Mouse (Mus musculus) intestine, embryonic 16.5 days (tissue): ENCODE measurements at regions not wholly inside any gene's neighbourhood (a gene's known extent, or its start where the extent isn't known, plus 50 kb on each side); places are given as distances from the start of the nearest gene placed in this dataset.
A peak's percentile ranks its signal among the peaks of the same experiment; 100 is the strongest.

Source experiments
- ATAC-seq: fragments of 200-750 bp; cut with Nextera tagmentation; 2 replicates; pipeline ENCODE4 v1.8.0; 2017; ENCODE audit warnings: moderate TSS enrichment, moderate library complexity
- H3K27ac ChIP-seq: fragments of 300-500 bp; sonication (generic); 2 replicates; pipeline ENCODE4 v1.5.1; 2014; ENCODE audit warnings: mild to moderate bottlenecking, low read length
- H3K27me3 ChIP-seq: fragments of 300-500 bp; sonication (generic); replicated peaks from 2 replicates; pipeline ENCODE4 v1.6.1; 2014; ENCODE audit warnings: low read length, control low read depth, mixed read lengths; ENCODE audit not compliant: control insufficient read depth, insufficient read depth
- H3K36me3 ChIP-seq: fragments of 300-500 bp; sonication (generic); 2 replicates; pipeline ENCODE4 v1.6.1; 2014; ENCODE audit warnings: low read length, control low read depth; ENCODE audit not compliant: control insufficient read depth, insufficient read depth
- H3K4me1 ChIP-seq: fragments of 300-500 bp; sonication (generic); 2 replicates; pipeline ENCODE4 v1.6.1; 2014; ENCODE audit warnings: low read length, control low read depth, mixed read lengths; ENCODE audit not compliant: control insufficient read depth, insufficient read depth
- H3K4me2 ChIP-seq: fragments of 300-500 bp; sonication (generic); 2 replicates; pipeline ENCODE4 v1.6.1; 2014; ENCODE audit warnings: low read depth, low read length, control low read depth
- H3K4me3 ChIP-seq: fragments of 300-500 bp; sonication (generic); 2 replicates; pipeline ENCODE4 v1.5.1; 2014; ENCODE audit warnings: mild to moderate bottlenecking, low read length
- H3K9ac ChIP-seq: fragments of 300-500 bp; sonication (generic); 2 replicates; pipeline ENCODE4 v1.6.1; 2014; ENCODE audit warnings: low read depth, low read length
- H3K9me3 ChIP-seq: fragments of 300-500 bp; sonication (generic); 2 replicates; pipeline ENCODE4 v1.6.1; 2016; ENCODE audit warnings: low read length, control low read depth; ENCODE audit not compliant: control insufficient read depth
- WGBS: fragments of 180-500 bp; shearing (Covaris S2); extraction: QIAGEN DNeasy Blood & Tissue Kit; methylation state at CpG from one replicate; pipeline ENCODE4 v1.1.7; 2014; 5-methylcytosine and 5-hydroxymethylcytosine counted together

DNA sequence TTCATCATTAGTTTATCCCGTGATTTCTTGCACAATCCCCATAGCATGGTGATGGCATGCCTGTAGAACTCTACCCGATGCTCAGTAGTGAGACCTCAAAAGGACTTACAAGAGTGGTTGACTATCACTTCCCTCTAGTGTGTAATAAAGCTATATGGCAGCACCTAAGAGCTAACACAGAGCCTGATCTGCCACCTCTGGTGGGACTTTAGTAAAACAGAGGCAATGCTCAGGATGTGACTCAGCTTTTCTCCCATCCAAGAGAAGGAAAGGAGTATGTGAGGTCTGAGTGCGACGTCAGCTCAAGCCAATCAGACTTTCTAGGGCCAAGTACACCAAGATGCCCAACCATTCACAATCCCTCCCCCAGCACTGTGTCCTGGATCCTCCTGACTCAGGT lies 361.5 kb upstream of the Spred2 start:
- Histone ChIP-seq H3K9ac (no peak overlapping the region), H3K36me3 (no peaks in the 10 kb centered on the region), H3K27me3 (no peaks in the 10 kb centered on the region), H3K4me1 (no peaks in the 10 kb centered on the region), H3K27ac (no peak overlapping the region), H3K4me2 (no peak overlapping the region), H3K4me3 (no peak overlapping the region), H3K9me3 (no peaks in the 10 kb centered on the region)
- no peak for ATAC-seq
- WGBS, result 91% methylated on average over 4 of the region's 4 CpGs

DNA sequence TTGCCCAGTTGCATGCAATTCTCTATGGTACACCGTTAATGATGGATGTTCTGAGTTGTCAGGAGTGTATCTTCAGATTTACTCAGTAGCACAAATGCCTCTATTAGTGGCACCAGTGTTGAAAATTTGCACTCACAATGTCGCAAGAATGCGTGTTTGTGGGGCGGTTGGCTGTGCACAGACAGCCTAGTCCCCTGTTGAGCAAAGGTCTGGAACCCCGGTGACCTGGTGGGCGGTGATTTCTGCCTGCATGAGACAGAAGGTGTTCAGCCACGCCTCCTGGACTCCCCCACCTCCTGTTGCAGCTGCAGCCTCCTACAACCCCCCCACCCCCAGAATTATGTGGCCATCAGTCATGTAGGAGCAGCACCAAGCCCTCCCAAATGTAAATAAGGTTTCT lies 338.9 kb upstream of the Spred2 start:
- H3K27me3 ChIP-seq, result no peaks in the 10 kb centered on the region
- H3K9me3 ChIP-seq, result no peaks in the 10 kb centered on the region
- H3K27ac ChIP-seq, result no peak overlapping the region

DNA sequence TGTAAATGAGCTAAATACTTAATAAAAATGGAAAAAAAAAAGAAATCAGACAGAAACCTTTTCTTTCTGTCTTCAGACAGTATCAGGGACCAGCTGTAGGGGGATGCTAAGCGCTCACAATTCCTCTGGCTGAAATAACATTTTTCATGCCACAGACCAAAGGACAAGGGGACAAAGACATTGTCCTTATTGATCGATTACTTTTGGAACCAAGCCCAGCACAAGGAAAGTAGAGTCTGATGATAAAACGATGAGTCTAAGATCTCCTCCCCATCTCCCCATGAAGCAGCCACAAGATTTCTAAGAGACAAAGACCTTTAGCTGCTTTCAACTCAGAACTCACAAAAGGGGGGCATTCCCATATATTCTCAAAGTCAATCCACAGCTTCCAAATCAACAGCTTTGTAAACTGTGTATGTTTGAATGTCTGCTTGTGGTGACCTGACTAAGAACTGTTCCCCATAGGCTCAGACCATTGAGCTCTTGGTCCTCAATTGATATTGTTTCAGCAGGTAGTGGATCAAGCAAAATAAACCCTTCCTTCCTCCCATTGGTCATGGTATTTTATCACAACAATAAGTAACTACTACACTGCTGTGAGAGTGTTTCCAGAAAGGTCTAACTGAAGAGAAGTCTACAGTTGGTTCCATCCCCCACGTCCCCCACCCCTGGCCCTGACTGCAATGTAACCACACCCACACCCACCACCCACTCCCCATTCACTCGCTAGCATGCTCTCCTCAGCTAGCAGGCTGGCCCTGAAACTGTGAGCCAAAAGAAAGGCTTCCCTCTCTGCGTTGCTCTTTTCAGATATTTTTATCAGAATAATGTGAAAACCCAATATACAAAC lies 331.4 kb upstream of the Spred2 start:
- ATAC-seq, result no peak
- 81% methylated on average over 6 of the region's 6 CpGs for WGBS
- Histone ChIP-seq H3K27ac (no peak overlapping the region), H3K4me3 (no peak overlapping the region), H3K9ac (no peak overlapping the region), H3K4me2 (no peak overlapping the region), H3K9me3 (no peaks in the 10 kb centered on the region), H3K36me3 (no peaks in the 10 kb centered on the region), H3K27me3 (no peaks in the 10 kb centered on the region), H3K4me1 (peaks cover 2% of the 10 kb centered on the region; the same call in 1 of the 2 replicates)

More for the DNA sequence above, 338.9 kb upstream of the Spred2 start:
- ATAC-seq, result no peak
- Histone ChIP-seq H3K9ac (no peak overlapping the region), H3K4me3 (no peak overlapping the region), H3K36me3 (no peaks in the 10 kb centered on the region), H3K4me2 (no peak overlapping the region), H3K4me1 (no peaks in the 10 kb centered on the region)
- 71% methylated on average over 7 of the region's 7 CpGs for WGBS

DNA sequence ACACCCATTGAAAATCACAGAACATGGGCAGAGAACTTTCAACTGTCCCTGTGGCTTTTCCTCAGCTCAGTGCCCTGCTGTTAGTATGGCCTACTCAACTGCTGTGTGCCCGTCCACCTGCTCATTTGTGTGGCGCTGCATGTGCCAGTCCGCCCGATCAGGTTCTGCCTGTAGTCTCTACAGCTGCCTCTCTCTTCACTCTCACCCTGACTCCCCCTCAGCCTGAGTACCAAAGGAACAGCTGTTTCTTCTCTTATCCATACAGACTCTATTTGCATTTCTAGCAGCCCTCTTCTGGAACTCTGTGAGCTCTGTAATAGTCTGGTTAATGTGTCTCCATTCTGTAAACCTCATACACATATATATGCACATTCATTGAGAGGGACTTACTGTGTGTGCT lies 329.1 kb upstream of the Spred2 start:
- H3K9me3 ChIP-seq, result no peaks in the 10 kb centered on the region
- peaks cover 2% of the 10 kb centered on the region; the same call in 1 of the 2 replicates for H3K4me1 ChIP-seq
- no peak overlapping the region for H3K9ac ChIP-seq
- no peak overlapping the region for H3K27ac ChIP-seq
- no peak overlapping the region for H3K4me2 ChIP-seq
- WGBS, result 58% methylated on average over 4 of the region's 4 CpGs
- H3K4me3 ChIP-seq, result no peak overlapping the region
- no peaks in the 10 kb centered on the region for H3K27me3 ChIP-seq
- ATAC-seq, result peak; percentile 82
- H3K36me3 ChIP-seq, result no peaks in the 10 kb centered on the region

DNA sequence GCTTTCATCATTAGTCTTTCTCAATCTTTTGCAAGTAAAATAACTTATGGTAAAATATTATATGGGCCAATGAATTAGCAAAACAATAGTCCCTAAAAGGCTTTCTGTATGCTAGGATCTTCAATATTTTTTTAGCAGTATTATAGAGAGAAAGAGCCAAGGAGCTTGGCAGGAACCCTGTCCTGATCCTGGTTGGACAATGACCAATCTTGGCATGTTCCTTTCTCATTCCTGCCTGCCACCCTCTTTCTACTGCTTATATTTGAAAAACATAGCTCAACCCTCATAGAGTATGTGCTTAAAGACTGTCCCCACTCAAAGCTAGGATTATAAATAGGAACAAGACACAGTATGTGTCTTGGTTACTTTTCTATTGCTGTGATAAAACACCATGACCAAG lies 327.8 kb upstream of the Spred2 start:
- H3K27ac ChIP-seq, result no peak overlapping the region
- no peaks in the 10 kb centered on the region for H3K9me3 ChIP-seq
- no peak overlapping the region for H3K4me2 ChIP-seq
- peaks cover 2% of the 10 kb centered on the region; the same call in 1 of the 2 replicates for H3K4me1 ChIP-seq
- H3K27me3 ChIP-seq, result no peaks in the 10 kb centered on the region
- no peaks in the 10 kb centered on the region for H3K36me3 ChIP-seq
- H3K9ac ChIP-seq, result no peak overlapping the region
- H3K4me3 ChIP-seq, result no peak overlapping the region
- ATAC-seq, result no peak

DNA sequence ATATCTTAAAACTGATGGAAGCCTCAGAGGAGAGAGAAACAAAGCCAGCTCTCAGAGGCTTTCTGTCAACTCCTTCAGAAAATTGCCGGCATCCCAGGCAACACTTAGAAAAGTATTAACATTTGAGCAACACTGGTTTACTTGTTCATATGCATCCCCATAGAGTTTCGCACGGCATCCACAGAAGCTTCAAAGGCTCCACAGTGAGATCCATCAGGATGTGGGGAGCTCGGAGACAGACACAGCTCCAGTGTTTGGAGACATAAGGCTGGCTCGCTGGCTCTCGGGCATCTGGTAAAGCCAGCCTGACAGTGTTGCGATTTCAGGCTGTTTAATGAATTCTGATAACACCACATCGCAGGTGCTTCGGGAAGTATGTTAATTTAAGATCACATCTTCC lies 324.7 kb upstream of the Spred2 start:
- Histone ChIP-seq H3K9me3 (no peaks in the 10 kb centered on the region), H3K27me3 (no peaks in the 10 kb centered on the region), H3K4me2 (no peak overlapping the region), H3K27ac (no peak overlapping the region), H3K36me3 (no peaks in the 10 kb centered on the region), H3K4me1 (peaks cover 2% of the 10 kb centered on the region; the same call in 1 of the 2 replicates), H3K9ac (no peak overlapping the region), H3K4me3 (no peak overlapping the region)
- WGBS, result 81% methylated on average over 9 of the region's 9 CpGs
- ATAC-seq, result no peak

DNA sequence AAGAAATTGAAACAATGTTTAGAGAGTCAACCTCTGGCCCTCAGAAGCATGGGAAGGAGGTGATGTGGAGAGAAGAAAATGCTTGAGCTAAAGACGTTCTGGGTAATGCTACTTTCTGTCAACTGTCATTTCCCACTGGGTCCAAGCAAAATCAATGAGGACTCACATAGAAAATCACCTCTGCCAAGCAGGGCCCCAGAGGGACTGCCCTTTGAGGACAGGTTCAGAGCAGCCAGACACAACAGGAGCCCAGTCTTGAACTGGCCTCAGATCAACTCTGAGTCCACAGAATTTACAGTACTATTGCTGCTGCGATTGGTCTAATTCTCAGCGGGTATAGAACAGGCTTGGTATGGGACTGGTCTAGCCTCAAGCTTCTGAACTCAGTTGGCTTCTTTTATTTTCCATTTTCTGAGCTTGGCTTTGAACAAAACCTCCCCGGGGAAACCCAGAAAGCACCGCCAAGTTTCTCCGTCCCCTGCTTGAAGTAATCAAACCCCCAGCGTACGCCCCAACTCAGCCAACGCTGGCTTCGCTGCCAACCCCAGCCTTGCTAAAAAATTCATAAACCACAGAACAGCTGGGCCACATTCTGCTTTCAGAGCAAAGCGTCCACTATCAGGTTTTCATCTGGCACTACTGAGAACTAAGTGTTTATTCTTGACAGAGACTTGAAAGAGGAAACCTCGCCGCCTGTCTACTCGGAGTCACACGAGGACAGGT lies 322.8 kb upstream of the Spred2 start:
- Histone ChIP-seq H3K27me3 (no peaks in the 10 kb centered on the region), H3K9ac (no peak overlapping the region), H3K4me3 (no peak overlapping the region), H3K4me1 (no peaks in the 10 kb centered on the region), H3K27ac (no peak overlapping the region), H3K4me2 (no peak overlapping the region), H3K36me3 (no peaks in the 10 kb centered on the region), H3K9me3 (no peaks in the 10 kb centered on the region)
- 75% methylated on average over 15 of the region's 15 CpGs for WGBS
- no peak for ATAC-seq

DNA sequence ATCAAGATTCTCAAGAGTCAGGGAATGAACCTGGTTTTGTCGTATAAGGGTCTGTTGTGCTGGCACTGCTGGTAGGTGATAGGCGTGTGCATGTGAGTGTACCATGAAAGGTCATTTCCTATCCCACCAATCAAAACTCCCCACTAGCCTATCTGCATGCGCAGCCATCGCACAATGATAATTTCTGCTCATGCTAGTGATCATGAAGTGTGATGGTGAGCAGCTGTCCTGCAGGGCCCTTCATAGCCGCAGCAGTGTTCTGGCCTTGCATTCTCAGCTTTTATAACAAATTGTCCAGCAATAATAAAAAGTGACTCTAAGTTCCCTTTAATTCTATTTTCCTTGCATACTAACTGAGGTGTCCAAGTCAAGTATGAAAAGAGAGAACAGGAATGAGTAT lies 321.7 kb upstream of the Spred2 start:
- Histone ChIP-seq H3K9me3 (no peaks in the 10 kb centered on the region), H3K36me3 (no peaks in the 10 kb centered on the region), H3K4me3 (no peak overlapping the region), H3K4me1 (no peaks in the 10 kb centered on the region), H3K27ac (no peak overlapping the region), H3K4me2 (no peak overlapping the region), H3K27me3 (no peaks in the 10 kb centered on the region), H3K9ac (no peak overlapping the region)
- WGBS, result 85% methylated on average over 5 of the region's 5 CpGs
- ATAC-seq, result no peak

DNA sequence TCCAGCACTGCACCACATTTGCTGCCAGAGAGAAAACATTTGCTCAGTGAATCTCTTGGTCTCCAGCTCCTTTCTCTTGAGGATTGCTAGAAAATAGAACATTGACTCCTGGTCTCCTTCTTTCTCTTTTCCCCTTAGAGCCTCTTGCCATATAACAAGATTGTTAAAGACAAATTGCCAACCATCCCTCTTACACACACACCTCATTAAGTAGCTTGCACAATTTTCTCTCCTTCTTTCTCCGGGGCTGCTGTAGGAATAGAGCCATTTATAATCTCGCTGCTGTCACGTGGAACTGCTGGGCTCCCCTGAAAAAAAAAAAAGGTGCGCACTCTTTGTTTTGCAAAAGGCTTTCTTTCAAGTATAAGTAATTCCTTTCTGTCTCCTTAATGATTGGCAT lies 318.6 kb upstream of the Spred2 start:
- Histone ChIP-seq H3K36me3 (no peaks in the 10 kb centered on the region), H3K4me1 (no peaks in the 10 kb centered on the region), H3K27ac (no peak overlapping the region), H3K9me3 (no peaks in the 10 kb centered on the region), H3K9ac (no peak overlapping the region), H3K27me3 (no peaks in the 10 kb centered on the region), H3K4me3 (no peak overlapping the region), H3K4me2 (no peak overlapping the region)
- WGBS, result 71% methylated on average over 4 of the region's 4 CpGs
- ATAC-seq, result no peak
